Mouse (Mus musculus): ENCODE measurements around the gene Nus1. TPM values are rescaled to one million over a fixed set of nuclear protein-coding genes. Genes with fewer than 3 reads are reported as not detected.

The Nus1 gene
- 1 to 10 TPM; 7.5 to 8.7 TPM for polyA plus RNA-seq (2017; shearing (Covaris generic))

DNA sequence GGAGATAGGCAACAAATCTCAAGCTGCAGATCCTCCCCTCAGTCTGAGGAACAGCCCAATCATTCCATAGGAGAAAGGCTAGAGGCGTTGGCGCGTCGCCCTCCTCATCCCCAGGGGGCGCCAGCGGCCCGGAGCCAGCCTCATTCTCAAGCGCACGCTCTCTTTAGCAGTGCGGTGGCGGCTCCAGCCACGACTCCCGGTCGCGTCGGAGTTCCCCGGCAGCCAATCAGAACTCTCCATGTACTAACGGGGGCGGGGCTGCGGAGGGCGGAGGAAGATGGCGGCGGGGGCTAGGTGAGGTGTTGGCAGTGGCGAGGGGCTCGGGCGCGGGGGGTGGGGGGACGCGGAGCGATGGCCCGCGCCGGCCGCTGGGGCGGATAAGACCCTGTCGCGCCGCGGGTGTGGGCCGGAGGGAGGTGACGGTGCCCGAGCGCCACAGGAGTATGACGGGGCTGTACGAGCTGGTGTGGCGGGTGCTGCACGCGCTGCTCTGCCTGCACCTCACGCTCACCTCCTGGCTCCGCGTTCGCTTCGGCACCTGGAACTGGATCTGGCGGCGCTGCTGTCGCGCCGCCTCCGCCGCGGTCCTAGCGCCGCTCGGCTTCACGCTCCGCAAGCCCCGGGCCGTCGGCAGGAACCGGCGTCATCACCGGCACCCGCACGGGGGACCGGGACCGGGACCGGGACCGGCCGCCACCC is at the start of gene Nus1:
Gene Nus1 (plus strand): TSS at position 249 of the 699 bp plus-strand sequence.
- peak; percentile 95 for ATAC-seq

DNA sequence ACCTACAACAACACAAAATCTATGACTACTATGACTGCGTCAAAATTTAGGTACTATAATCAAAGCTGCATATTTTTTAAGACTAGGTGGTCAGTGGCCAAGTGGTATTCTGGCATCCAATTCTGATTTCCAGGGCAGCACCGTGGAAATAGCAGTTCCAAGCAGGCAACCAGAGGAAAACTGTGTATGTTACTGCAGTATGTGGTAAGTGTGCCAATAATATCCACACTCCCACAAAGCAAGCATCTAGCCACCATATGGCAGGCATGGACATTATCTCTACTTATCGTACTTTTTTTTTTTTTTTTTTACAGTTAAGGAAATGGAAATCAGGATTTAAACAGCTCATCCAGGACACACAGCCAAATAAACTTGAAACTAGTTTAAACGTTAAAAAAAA is 49.0 kb upstream of the Nus1 start:
- ATAC-seq = no peak

DNA sequence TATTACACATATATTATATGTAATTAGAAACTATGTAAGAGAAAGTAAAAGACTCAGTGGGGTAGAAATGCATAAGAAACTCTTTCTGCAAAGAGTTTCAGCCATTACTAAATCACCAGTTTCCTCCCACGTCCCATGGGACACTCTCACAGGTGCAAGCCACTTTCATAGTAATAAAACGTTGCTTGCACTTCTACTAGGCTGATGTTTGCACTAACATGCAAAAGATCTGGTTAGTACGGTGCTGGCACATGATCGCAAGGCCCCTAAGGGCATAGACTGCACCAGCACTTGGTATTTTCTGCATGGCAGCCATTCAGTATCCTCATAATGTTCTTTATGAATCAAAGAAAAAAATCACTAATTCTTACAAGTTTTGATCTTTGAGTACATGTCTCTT is 43.5 kb upstream of the Nus1 start:
- ATAC-seq = no peak

DNA sequence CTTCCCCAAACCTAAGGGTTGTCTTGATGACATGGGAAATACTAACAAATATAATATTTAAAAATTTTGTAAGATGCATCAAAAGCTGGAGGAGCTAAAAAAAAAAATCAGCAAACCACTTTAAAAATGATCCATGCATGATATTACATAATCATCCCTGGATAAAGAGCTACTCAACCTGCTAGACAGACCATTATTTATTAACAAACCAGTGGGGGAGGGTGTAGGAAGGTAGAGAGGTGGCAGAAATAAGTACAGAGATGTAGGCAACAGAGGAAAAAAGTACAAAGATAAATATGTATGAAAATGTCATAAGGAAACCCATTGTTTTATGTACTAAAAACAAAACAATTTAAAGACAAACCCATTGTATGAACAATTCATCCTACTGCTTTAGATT is 42.7 kb upstream of the Nus1 start:
- no peak for ATAC-seq

DNA sequence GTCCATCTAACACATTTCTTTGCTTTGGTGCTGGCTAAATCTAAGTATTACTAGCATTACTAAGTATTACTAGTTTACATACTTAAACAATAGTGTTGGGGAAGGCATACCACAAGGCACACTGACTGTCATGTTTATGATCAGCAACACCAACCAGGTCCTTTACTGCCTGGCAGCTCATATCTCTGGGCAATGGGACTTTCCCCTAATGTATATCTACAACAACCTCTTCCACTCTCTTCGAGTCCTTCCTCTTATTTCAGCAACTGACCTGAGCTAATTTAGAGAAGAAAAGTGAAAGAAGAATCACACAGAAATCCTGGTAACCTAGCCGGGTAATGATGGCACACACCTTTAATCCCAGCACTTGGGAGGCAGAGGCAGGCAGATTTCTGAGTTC is 40.9 kb upstream of the Nus1 start:
- no peak for ATAC-seq

DNA sequence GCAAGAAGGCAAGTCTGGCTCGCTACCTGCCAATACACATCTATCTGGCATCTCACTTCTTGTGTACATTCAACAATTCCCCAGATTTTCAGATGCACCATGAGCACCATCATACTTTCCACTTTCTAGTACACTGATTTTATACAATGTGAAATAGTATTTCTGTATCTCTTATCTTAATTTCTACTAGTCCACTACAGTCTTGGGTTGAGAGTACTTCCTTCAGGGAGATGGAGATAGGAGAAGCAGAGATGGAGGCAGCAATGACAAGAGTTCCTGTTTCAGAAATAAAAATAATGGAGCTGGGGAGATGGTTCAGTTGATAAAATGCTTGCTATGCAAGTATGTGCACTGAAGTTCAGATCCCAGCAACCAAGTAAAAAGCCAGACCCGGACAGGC is 39.5 kb upstream of the Nus1 start:
- ATAC-seq = no peak

DNA sequence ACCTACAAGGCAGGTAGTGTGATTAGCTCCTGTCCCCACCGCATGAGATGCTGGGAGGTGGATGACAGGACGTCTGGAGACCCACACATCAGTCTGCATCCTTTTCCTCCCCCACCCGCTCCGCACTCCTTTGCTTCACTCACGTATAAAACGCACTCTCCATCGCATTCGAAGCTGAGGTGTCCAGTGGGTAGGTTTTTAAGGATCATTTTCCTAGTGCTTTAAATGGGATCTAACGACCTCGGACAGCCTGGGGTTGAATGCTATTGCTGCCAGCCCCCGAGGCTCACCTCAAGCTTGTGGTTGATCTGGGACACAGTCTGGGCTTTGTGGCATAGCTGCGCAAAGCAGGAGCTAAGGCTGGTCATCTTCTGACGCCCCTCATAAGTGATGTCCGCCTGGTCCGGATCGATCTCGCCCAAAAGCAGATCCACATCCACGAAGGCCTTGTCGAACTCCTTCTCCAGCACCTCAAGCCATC is 36.0 kb upstream of the Nus1 start:
- ATAC-seq = peak; percentile 34

DNA sequence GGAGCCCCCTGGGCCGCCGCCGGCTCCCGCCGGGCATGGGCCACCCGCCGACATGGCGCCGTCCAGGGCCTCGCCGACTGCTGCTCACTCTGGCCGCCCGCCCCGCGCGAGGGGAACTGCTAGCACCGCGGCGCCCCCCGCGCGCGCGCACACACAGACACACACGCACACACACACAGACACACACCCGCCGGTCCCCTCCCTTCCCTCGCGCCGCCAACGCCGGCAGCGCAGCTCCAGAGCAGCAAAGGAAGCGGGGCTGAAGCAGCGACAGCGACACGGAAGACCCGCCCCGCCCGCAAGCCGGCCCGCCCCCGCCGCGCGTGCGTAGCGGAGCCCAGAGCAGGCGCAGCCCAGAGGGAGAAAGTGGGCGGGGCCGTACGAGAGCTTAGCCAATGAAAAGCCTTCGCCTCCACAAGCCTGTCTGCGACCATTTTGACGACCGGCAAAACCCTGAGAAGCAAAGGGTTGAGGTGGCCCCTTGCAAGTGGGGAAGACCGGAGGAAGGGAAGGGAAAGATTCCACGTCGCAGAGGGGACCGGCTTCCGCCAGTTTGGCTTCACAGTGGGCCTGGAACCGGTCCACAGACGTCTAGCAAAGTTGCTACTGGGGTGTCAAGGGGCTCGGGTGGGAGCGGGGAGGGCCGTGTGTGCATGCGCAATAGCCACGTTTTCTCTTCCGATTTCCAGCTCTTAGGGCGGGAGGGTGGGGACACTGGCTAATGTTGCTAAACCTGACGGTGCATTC is 35.3 kb upstream of the Nus1 start, which contains the start of gene Gopc:
Gene Gopc (minus strand): TSS at position 280 of the 747 bp plus-strand sequence.
- ATAC-seq = peak; percentile 85

DNA sequence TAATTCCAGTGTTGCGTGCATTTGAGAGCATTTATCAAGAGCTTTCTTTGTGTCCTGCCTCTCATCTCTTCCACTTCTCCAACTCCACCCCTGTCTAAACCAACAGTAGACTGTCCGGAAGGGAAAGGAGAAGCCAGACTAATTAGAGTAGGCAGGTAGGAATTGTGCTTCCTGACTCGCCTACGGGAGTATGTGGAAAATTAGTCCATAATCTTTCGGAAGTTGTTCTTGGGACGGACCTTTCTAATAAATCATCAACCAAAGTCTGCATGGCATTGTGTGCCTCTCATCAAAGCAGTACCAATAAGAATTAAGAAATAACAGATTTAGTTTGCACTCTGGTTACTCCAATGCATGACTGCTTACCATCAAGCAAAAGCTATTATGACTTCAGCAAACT is 34.3 kb upstream of the Nus1 start:
- no peak for ATAC-seq

DNA sequence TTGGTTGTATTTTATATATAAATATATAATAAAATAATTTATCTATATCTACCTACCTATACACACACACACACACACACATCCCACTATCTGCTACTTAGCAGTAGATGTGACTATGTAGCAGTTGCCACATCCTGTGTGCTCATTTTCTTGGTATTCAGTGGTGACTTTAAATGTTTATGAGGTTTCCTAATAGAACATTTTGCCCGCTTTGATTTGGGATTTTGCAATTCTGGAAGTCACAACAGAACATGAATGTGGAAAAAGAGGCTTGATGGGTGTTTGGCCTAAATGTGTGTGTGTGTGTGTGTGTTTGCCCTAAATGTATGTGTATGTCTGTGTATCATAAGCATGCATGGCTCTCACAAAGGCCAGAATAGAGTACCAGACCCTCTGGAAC is 33.8 kb upstream of the Nus1 start:
- no peak for ATAC-seq

DNA sequence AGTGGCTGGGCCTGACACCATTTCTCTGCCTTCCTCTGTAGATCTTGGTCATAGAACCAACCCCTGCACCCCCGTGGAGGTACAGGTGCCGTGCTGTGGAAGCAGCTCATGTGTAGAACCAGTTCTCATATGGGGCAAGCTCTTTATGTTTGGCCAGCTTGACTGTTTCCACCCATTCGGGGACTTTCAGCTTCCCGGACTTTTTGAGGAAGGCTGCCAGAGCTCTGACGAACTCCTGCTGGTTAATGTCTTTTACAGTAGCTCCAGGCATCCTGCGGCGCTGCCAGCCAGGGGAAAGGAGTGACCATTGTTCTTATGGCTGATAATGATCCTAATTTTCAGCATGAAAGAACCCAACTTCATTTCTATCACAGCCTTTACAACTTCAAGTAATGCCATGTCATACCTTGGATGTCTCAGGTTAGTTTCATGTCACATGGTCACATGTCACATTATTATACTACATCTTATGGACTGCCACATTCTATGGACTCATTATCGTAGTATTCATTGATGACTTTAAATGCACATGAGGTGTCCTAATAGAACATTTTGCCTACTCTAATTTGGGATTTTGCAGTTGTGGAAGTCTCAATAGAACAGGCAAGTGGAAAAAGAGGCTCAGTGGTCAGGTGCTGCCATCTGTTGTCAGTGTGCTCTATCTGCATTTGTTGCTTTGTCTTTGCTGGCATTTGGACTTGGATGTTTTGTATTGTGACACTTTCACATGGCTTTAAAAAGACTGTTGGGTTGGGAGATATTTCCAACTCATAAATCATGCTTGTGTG is 32.3 kb upstream of the Nus1 start:
- no peak for ATAC-seq

DNA sequence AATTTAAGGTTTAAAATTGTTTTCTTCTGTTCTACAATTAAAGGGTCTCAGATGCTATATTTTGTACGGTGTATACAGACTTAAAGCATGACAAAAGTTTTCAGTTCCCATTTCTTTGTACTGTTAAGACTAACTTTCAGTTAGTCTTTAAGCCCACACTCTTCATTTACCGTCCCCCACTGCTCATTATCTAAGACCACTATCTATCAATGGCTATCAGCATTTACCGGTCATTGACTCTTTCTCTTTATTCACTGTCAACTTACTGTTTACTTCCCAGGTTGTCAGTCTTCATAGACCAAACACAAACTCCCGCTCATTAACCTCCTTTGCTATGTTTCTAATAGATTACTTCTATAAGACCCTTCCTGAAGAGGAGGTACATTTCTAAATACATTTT is 30.2 kb upstream of the Nus1 start:
- no peak for ATAC-seq

DNA sequence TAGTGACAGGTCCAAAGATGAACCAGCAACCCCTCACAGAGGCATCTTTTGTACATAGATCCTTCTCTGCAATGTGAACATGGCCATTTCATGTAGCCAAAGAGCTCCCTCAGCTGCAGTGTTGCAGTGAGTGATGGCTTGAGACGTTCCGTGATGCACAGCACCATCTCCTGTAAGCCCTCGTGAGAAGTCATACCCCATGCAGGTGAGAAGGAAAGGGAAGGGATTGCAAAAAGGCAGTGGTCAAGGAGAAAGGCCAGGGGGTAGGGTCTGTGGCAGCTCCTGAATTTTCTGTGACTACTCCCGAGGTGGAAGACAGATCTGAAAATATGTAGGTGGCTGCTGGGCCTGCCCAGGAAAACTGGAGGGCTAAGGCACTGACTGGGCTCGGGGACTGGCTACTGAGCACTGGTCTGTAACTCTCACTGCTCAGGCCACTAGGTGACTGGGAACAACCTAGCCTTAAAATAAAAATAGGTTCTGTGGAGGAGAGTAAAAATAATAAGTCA is 28.4 kb upstream of the Nus1 start, which contains the start of gene Nepn:
Gene Nepn (plus strand): TSS at position 51 of the 509 bp plus-strand sequence.
- no peak for ATAC-seq

DNA sequence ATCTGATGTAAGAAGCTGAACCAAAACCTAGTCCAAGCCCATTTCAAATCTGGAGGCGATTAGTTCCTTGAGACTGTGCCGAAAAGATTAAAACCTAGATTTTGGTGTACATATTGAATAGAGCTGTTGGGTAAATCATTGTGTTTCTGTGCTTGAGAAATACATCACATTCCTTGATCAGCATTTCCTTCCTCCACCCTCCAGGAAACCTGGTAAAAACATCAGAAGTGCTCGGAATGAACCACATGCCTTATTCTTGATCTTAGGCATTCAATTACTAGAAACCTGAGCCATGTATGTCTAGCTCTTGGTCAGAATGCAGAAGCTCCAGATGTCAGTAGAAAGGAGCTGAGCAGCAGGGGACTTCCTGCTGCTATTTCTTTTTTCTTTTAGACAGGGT is 27.9 kb upstream of the Nus1 start:
- no peak for ATAC-seq

DNA sequence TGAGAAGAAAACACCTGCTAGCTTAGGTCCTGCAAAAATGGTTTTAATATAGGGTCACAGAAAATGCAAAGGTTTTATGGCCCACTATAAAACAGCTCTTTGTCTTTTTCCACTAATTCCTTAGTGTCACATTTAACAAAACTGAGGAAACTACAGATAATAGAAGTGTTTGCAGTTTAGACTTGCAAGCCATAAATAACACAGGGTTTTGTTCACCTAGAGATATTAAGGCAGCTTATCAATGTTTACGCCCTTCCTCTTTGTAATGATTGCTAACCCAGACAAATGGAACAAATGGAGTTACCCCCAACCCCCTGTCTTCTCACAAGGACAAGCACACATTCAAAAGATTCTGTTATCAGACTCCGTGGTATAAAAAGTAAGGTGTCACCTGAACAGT is 26.1 kb upstream of the Nus1 start:
- no peak for ATAC-seq

DNA sequence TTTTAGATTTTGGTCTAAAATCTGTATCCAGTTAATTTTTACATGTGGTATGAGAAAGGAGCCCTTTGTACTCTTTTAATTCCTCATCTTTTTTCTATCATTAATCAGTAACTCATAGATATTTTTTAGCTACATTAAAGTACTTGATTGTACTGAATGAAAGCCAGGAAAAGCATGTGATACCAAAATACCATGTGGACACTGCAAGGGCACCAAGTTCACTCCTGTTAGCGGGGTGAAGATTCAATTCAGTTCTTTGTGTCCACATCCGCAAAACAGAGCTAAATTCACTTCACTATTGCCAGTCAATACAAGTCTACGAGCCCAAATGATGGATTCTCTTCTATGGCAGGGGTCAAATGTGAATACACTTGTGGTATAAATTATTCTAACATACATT is 20.7 kb upstream of the Nus1 start:
- no peak for ATAC-seq

DNA sequence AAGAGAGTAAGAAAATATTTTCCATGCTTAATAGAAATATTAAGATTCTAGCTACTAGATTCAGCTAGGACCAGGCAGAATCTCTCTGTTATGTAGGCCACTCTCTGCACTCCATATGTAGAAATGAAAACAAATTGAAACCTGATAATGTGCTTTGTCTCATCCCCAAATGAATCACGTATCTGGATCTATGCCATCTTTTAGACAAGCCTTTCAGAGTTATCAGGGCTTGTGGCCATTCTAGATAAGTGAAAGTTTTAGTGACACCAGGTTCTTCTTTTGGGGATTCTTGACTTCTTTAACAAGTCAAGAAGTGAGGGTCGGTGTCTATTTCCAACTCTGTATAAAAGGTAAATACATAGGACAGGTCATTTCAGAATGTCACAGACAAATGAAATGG is 18.6 kb upstream of the Nus1 start:
- no peak for ATAC-seq

DNA sequence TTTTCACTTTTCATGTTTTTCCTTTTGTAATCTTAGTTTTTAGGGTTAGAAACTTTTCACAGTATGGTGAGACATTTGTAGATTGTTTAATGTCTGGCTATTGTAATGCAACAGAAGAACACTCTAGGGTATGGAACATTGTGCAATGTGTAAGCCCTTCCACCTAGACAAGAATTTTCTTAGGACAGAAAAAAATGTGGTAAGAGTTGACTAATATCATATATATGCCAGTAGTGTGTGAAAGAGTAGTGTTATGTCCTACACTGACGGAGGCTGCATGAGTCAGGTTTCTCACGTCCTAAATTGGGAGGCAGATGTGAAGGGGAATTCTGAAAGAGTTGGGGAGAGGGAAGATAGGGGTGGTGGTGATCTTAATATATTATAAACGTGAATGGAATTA is 17.6 kb upstream of the Nus1 start:
- ATAC-seq = no peak

DNA sequence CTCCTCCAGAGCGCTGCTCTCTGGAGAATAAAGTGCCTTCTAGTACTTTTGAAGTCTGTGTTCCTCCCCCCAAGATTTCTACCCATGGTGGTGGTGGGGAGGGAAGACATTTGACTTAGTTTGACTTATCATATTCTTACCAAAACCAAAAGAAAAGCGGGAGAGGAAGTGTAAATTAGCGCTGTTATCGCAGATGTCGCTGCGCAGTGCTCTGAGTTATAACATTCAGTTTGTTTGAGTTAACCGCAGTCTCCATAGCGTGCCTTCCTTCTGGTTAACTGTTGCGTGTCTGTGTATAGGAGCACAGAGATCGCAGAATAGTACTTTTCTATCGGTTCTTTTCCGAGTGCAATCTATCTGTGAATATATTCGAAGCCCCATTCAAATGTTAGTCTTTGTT is 12.2 kb upstream of the Nus1 start:
- no peak for ATAC-seq

DNA sequence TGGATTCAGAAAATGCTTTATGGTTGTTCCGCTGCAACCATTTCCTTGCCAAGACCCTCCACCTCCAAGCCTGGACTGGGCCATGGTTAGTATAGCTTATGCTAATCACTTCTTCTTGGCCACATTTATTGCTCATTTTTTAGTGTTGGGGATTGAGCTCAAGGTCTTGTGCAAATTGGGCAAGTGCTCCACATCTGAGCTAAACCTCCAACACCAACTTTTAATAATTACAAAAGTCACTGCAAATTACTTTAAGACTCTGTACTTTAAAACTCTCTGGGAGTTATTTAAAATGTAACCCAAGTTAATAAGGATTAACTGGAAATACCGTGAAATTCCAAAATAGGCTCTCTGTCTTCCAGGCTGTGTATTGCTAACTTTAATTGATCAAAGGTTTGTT is 9.8 kb upstream of the Nus1 start:
- ATAC-seq = no peak

DNA sequence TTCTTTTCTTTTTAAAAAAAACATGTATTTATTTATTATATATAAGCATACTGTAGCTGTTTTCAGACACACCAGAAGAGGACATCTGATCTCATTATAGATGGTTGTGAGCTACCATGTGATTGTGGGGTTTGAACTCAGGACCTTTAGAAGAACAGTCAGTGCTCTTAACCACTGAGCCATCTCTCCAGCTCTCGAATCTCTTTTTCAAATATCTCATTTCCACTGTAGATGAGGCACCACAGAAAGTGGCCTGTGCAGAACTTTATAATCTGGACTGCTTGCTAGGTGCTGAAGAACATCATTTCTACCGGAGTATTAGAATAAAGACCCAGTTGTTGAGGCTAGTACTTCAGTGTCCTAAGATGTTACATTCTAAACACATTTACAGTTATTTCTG is 2.3 kb upstream of the Nus1 start:
- ATAC-seq = no peak

DNA sequence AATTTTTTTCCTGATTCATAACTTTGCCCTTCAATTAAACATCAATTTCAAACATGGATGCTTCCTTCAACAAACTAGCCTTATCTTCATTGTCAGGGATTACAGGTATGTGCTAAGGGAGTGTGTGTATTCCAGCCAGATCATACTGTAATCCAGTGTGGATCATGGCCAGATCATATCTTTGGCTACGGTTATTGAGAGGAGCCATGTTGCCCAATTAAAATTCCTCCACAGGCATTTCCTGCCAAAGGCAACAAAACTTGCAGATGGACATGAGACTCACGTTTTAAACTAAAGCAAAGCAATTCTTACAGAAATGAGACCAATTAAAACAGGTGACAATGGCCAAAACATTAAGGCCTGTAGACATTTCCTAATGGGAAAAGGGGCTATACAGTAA is 889 bp upstream of the Nus1 start:
- no peak for ATAC-seq
